Mouse (Mus musculus): ENCODE measurements around the gene Patl1.

DNA sequence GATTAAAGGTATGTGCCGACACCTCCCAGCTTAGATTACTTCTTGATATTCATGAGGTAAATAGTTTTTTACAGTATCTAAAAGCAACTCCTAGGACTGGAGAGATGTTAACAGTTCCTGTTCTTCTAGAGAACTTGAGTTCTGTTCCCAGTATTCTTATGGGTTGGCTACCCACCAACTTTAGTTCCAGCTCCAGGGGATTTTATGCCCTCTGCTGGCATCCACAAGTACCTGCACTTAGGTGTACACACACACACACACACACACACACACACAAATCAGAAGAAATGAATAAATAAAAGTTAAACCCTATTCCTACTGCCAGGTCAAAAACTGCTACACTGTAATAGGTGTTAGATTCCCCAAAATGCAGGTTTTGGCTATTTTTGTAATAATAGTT, 52.1 kb downstream of the Patl1 start:
- TF ChIP-seq GABPA (IDR thresholded peaks at IDR 0.05; ENCODE audit: insufficient replicate concordance, low read depth, low read length): no peak
- peak in 1 of 2 experiments; percentile 42; a peak in 2 of 4 replicates for TF ChIP-seq CTCF (conservative IDR thresholded peaks at IDR 0.05 in 1 of 2, IDR thresholded peaks at IDR 0.05 in 1 of 2; ENCODE audit: low read depth in 2 of 2, low read length in 2 of 2)
- TF ChIP-seq HCFC1 (IDR thresholded peaks at IDR 0.05; ENCODE audit: low read depth, low read length): no peak
- TF ChIP-seq POLR2A (IDR thresholded peaks at IDR 0.05; ENCODE audit: low read depth, low read length): no peak
- TF ChIP-seq TBP (conservative IDR thresholded peaks at IDR 0.05; ENCODE audit: low read depth, low read length): no peak
- TF ChIP-seq ZMIZ1 (IDR thresholded peaks at IDR 0.05; ENCODE audit: low read depth, low read length): no peak
- no peak for TF ChIP-seq EP300 (IDR thresholded peaks at IDR 0.05; ENCODE audit: low read length)
- no peak for TF ChIP-seq MAX (IDR thresholded peaks at IDR 0.05; ENCODE audit: low read length)
- no peak for TF ChIP-seq POLR2AphosphoS2 (IDR thresholded peaks at IDR 0.05; ENCODE audit: low read depth, low read length)
- no peak for TF ChIP-seq ZNF384 (IDR thresholded peaks at IDR 0.05; ENCODE audit: low read depth, low read length)
- no peak for TF ChIP-seq ZKSCAN1 (IDR thresholded peaks at IDR 0.05; ENCODE audit: borderline replicate concordance, low read depth, low read length)
- TF ChIP-seq MEF2A (IDR thresholded peaks at IDR 0.05; ENCODE audit: borderline replicate concordance, low read depth, low read length): no peak
- no peak for TF ChIP-seq MYC (IDR thresholded peaks at IDR 0.05; ENCODE audit: low read depth, low read length)

Measured in CH12.LX (cell line).